Mouse (Mus musculus) liver, embryonic 16.5 days (tissue): ENCODE results near the gene Otub1. TPM values are rescaled to one million over a fixed set of nuclear protein-coding genes. Genes with fewer than 3 reads are reported as not detected.

ENCODE experiments used
- ATAC-seq: fragments of 200-750 bp; cut with Nextera tagmentation; 2 replicates; pipeline ENCODE4 v1.8.0; 2017; ENCODE audit warnings: low read depth, mild to moderate bottlenecking, moderate number of reproducible peaks, moderate library complexity
- H3K27ac ChIP-seq: fragments of 300-500 bp; sonication (generic); 2 replicates; pipeline ENCODE4 v1.5.1; 2014; ENCODE audit warnings: mild to moderate bottlenecking, low read length
- H3K27me3 ChIP-seq: fragments of 300-500 bp; sonication (generic); 2 replicates; pipeline ENCODE4 v1.6.1; 2014; ENCODE audit warnings: low read depth, low read length, mixed read lengths; ENCODE audit not compliant: control insufficient read depth, insufficient read depth
- H3K36me3 ChIP-seq: fragments of 300-500 bp; sonication (generic); 2 replicates; pipeline ENCODE4 v1.6.1; 2014; ENCODE audit warnings: mild to moderate bottlenecking; ENCODE audit not compliant: control insufficient read depth, insufficient read depth
- H3K4me1 ChIP-seq: fragments of 300-500 bp; sonication (generic); 2 replicates; pipeline ENCODE4 v1.6.1; 2014; ENCODE audit warnings: low read depth, low read length, mixed read lengths; ENCODE audit not compliant: control insufficient read depth
- H3K4me2 ChIP-seq: fragments of 300-500 bp; sonication (generic); 2 replicates; pipeline ENCODE4 v1.6.1; 2014; ENCODE audit warnings: low read depth, low read length, mixed read lengths
- H3K4me3 ChIP-seq: fragments of 300-500 bp; sonication (generic); 2 replicates; pipeline ENCODE4 v1.5.1; 2014; ENCODE audit warnings: low read depth, mild to moderate bottlenecking, low read length
- H3K9ac ChIP-seq: fragments of 300-500 bp; sonication (generic); 2 replicates; pipeline ENCODE4 v1.6.1; 2014; ENCODE audit warnings: low read depth, low read length
- H3K9me3 ChIP-seq: fragments of 300-500 bp; sonication (generic); replicated peaks from 2 replicates; pipeline ENCODE4 v1.6.1; 2016; ENCODE audit warnings: low read length; ENCODE audit not compliant: control insufficient read depth
- whole genome bisulfite sequencing: fragments of 180-500 bp; shearing (Covaris S2); extraction: QIAGEN DNeasy Blood & Tissue Kit; methylation state at CpG from one replicate; pipeline ENCODE4 v1.1.7; 2014; ENCODE audit not compliant: insufficient replicate concordance; 5-methylcytosine and 5-hydroxymethylcytosine counted together
- polyA plus RNA-seq: library from polyadenylated mRNA; unstranded; fragments of >200 nt; fragmentation: Nextera tagmentation; extraction: Ambion mirVana; gene quantifications from 2 replicates; pipeline ENCODE4 v1.2.1, GENCODE M21; 2015

Gene Otub1
- polyA plus RNA-seq, 1 experiment from 2014 or later: 50.9 TPM

- Histone ChIP-seq H3K9me3 (no peaks in the 10 kb centered on the region), H3K4me2 (no peak overlapping the region), H3K4me1 (peaks cover 3% of the 10 kb centered on the region), H3K27me3 (peaks cover 28% of the 10 kb centered on the region), H3K9ac (no peak overlapping the region), H3K36me3 (no peaks in the 10 kb centered on the region), H3K27ac (no peak overlapping the region), H3K4me3 (no peak overlapping the region)
- peak; percentile 27; the same call in 1 of the 2 replicates for ATAC-seq
- 15% methylated on average over 14 of the region's 14 CpGs for WGBS
Measured at GRCm38 (mm10) chr19:7160151-7160906, 45.8 kb downstream of the Otub1 start.

DNA sequence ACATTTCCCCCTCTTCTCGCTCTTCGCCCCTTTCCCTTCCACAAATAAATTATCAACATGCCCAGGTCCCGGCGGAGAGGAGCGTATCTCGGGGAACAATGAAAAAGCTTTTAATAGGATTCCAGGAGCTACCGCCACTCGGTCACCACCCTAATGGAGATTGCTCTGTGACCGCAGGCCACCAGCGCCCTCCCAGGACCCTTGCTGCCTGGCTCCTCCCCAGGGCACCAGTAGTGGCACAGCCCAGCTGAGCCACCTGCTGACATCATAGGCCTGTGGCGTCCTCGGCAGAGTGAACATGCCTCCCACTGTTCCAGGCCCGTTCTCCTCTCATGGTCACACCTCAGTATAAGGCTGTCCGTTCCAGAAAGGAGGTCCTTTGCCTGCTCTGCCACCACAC, 48.4 kb downstream of the Otub1 start:
- no peaks in the 10 kb centered on the region for H3K9me3 ChIP-seq
- H3K9ac ChIP-seq: no peak overlapping the region
- no peak overlapping the region for H3K27ac ChIP-seq
- no peak overlapping the region for H3K4me2 ChIP-seq
- no peak for ATAC-seq
- H3K36me3 ChIP-seq: no peaks in the 10 kb centered on the region
- peaks cover 3% of the 10 kb centered on the region for H3K4me1 ChIP-seq
- H3K27me3 ChIP-seq: peaks cover 4% of the 10 kb centered on the region; the same call in 1 of the 2 replicates
- 51% methylated on average over 14 of the region's 14 CpGs for WGBS
- no peak overlapping the region for H3K4me3 ChIP-seq

- no peak overlapping the region for H3K27ac ChIP-seq
- no peak overlapping the region for H3K9ac ChIP-seq
- H3K4me1 ChIP-seq: peaks cover 2% of the 10 kb centered on the region
- no peak for ATAC-seq
- H3K9me3 ChIP-seq: no peaks in the 10 kb centered on the region
- 72% methylated on average over 6 of the region's 6 CpGs for WGBS
- no peaks in the 10 kb centered on the region; the same call in 1 of the 2 replicates for H3K27me3 ChIP-seq
- H3K36me3 ChIP-seq: no peaks in the 10 kb centered on the region
- no peak overlapping the region for H3K4me2 ChIP-seq
- H3K4me3 ChIP-seq: no peak overlapping the region
Measured at GRCm38 (mm10) chr19:7155196-7155595, 50.9 kb downstream of the Otub1 start.

DNA sequence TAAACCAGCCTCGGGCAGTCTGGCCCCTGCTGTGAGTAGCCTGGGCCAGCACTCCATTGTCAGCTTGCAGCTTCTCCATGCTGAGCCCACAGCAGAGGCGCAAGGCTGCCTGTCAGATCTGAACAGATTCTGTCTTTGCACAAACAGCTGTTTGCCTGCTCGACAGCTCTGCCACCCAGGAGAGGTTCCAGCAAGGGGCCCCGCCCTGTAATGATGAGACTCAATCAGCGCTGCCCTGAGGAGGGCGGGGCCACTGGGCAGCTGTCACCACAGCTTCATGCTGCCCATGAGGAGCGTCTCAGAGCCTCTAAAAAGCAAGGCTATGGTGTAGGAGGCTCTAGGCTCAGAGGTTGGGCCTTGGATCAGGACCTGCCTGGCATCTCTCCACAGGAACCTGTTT, 52.9 kb downstream of the Otub1 start:
- no peaks in the 10 kb centered on the region; the same call in 1 of the 2 replicates for H3K4me1 ChIP-seq
- no peaks in the 10 kb centered on the region; the same call in none of the 2 replicates for H3K27me3 ChIP-seq
- WGBS: 17% methylated on average over 7 of the region's 7 CpGs
- ATAC-seq: no peak
- H3K36me3 ChIP-seq: no peaks in the 10 kb centered on the region
- no peak overlapping the region for H3K9ac ChIP-seq
- H3K4me3 ChIP-seq: no peak overlapping the region
- H3K4me2 ChIP-seq: no peak overlapping the region
- H3K27ac ChIP-seq: no peak overlapping the region
- no peaks in the 10 kb centered on the region for H3K9me3 ChIP-seq

GRCm38 (mm10) chr19:7151927-7152653, 54.0 kb downstream of the Otub1 start:
- no peak for ATAC-seq
- Histone ChIP-seq H3K4me2 (no peak overlapping the region), H3K27ac (no peak overlapping the region), H3K36me3 (no peaks in the 10 kb centered on the region), H3K27me3 (peaks cover 6% of the 10 kb centered on the region), H3K4me3 (no peak overlapping the region), H3K9ac (no peak overlapping the region), H3K4me1 (no peaks in the 10 kb centered on the region; the same call in 1 of the 2 replicates), H3K9me3 (no peaks in the 10 kb centered on the region)
- 70% methylated on average over 6 of the region's 6 CpGs for WGBS

DNA sequence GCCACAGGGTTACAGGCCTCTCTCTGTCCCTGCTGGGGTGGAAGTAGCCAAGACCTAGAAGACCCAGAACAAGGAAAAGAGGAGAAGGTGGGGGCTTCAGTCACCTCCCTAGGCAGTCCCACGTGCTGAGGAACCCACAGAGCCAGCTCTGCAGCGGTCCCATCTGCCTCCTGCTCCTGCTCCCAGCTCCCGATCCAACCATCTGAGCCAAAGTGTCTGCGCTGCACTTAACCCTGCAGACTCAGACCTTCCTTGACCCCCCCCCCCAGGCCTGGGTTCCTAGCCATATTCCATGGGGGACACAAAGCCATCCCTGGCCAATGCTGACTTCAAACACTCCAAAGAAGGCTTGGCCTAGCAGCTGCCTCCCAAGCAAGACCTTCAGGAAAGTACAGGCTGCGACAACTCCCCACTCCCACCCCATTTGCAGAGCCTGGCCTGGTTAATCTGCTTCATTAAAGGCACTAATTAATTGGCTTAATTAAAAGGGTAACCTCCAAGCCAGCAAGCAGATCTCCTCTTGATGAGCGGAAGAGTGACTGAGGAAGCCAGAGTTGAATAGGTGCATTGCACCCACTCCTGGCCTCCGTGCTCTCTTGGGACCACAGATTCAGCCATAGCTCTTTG, 54.7 kb downstream of the Otub1 start:
- H3K27me3 ChIP-seq: peaks cover 6% of the 10 kb centered on the region

DNA sequence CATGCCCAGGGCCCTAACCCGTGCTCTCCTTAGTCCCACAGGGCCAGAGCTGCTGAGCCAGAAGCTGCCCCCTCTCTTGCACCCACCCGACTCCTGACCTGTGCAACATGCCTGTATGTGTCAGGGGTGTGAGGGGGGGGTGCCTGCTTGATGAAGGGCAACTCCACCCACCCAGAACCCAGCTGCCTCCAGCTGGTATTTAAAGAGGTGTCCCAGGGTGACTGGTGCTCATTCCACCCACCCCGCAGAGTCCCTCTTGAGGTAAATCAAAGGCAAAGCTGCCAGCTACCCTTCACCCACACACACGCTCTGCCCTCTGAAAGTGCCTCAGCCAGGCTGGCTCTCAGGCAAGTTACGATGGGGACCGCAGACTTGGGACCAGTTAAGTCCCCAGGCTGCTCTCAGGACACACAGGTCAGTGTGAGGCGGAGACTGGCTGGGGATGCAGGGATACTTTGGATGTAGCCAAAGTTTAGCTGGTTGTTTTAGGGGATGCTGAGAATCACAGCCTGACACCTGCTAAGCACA, 56.9 kb downstream of the Otub1 start:
- H3K9ac ChIP-seq: no peak overlapping the region
- H3K27me3 ChIP-seq: peaks cover 22% of the 10 kb centered on the region
- ATAC-seq: no peak
- H3K27ac ChIP-seq: no peak overlapping the region
- no peaks in the 10 kb centered on the region for H3K9me3 ChIP-seq
- H3K4me3 ChIP-seq: no peak overlapping the region
- 62% methylated on average over 7 of the region's 7 CpGs for WGBS
- no peak overlapping the region for H3K4me2 ChIP-seq
- H3K4me1 ChIP-seq: peaks cover under 1% of the 10 kb centered on the region
- no peaks in the 10 kb centered on the region for H3K36me3 ChIP-seq

More for the DNA sequence above, 54.7 kb downstream of the Otub1 start:
- no peaks in the 10 kb centered on the region for H3K36me3 ChIP-seq
- H3K4me1 ChIP-seq: no peaks in the 10 kb centered on the region; the same call in 1 of the 2 replicates
- no peak overlapping the region for H3K27ac ChIP-seq
- H3K4me2 ChIP-seq: no peak overlapping the region
- WGBS: 68% methylated on average over 7 of the region's 7 CpGs
- no peak overlapping the region for H3K9ac ChIP-seq
- no peaks in the 10 kb centered on the region for H3K9me3 ChIP-seq
- H3K4me3 ChIP-seq: no peak overlapping the region
- no peak for ATAC-seq

DNA sequence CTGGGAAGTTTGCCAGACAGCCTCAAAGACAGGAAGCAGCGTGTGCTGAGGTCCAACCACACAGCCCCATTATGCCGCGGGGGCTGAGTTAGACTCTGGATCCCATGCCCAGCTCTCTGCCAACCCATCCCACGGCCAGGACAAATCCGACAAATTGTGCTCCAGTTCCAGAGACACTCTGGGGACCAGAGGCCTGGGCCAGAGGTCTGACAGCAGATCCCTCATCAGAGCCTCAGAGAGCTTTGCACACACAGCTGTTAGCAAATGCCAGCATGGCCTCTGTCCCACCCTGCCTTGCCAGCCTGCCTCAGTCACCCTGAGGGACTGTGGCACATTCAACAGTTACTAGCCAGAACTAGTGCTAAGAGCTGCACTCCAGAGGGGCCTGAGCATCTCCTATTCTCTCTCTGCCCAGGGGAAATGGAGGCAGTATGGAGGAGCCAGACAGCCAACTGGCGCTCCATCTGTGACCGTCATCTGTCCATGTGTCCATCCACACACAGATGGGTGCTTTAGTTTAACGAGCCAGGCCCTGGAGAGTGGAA, 57.5 kb downstream of the Otub1 start:
- 56% methylated on average over 8 of the region's 8 CpGs for WGBS
- H3K4me2 ChIP-seq: no peak overlapping the region
- H3K4me3 ChIP-seq: no peak overlapping the region
- no peak overlapping the region for H3K9ac ChIP-seq
- no peak overlapping the region for H3K27ac ChIP-seq
- ATAC-seq: no peak
- peaks cover 24% of the 10 kb centered on the region for H3K27me3 ChIP-seq
- no peaks in the 10 kb centered on the region for H3K9me3 ChIP-seq
- H3K4me1 ChIP-seq: peaks cover 7% of the 10 kb centered on the region
- H3K36me3 ChIP-seq: no peaks in the 10 kb centered on the region
